Mouse (Mus musculus) urinary bladder, postnatal 25 days (tissue): Measurements from ENCODE around the gene Aldh8a1.

Source experiments
- DNase-seq: peaks from one replicate; pipeline ENCODE4 v3.0.0; 2022; ENCODE audit warnings: low spot score

Gene Aldh8a1

GRCm38 (mm10) chr10:21376682-21377473 lies at the start of gene Aldh8a1:
Aldh8a1 (plus strand) TSS chr10:21377291.
- no peak for DNase-seq

DNA sequence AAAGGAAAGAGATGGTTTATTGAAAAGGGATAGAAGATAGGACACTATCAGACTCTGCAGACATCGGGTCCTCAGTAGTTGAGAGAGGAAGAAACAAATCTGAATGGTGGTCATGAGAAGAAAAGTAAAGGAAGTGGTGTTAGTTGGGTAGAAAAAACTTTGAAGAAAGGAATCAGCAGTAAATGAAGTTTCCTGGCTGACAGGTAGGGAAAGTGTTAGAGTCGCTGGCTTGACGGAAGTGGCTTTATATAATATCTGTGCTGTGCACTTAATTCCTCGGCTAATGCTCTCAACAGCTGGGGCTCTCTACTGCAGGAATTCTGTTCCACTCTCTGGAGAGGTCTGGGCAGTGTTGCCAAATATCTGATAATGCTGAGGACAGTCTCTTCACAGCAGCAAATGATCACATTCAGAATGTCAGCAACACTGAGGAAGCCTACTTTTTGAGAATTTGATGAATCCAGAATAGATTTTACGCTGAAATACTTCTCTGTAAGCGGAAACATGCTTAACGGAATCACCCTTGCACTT lies 49.4 kb upstream of the Aldh8a1 start:
- no peak for DNase-seq

DNA sequence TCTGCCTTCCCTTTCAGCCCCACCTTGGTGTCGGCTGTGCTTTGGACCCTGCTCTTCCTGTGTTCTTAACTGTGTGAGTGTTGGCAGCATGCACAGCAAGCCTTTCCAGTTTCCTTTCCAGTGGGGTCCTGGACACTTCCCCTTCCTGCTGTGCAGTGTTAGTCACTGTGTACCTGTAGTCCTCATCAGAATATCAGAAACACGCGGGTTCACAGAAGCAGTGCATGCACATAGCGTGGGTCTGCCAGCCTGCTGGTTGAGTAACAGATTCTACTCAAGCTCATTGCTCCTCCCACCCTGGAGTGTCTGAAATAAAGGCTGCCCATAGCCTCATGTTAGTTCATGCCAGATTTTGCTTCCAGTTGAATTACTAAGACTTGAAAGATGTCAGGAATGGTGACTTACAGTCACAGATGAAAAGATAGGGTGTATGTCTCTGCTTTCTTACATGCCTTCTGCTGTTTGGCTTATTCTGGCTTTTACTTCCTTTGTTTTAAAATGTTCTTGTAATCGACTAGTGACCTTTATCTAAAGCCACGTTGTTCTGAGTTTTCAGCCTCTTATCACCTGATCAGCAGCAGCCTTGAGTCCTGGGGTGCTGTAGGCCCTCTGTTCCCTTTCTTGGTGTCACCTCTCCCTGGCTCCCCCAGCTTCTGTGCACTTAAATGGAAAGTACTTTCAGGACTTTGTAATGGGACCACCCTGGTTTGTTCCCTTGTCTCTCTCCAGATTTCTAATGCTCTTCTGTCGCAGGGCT lies 42.6 kb upstream of the Aldh8a1 start:
- no peak for DNase-seq

DNA sequence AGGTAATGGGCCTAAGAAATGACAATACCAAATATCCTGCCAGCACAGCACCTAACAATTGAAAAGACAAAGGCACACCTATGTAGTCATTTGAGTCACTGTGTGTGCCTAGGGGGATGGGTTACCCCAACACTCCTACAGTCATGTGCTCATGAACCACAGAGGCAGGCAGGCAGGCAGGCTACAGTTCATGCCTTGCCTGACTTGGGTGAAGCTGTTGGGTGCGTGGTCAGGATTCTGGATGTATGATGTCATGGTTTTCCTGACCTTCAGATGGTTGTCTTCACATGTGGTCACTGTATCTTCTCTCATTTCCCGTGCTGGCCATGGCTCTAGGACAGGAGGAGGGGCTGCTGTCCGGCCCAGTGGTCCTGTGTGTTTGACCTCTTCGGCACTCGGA lies 41.6 kb upstream of the Aldh8a1 start:
- no peak for DNase-seq

- no peak for DNase-seq
Measured at GRCm38 (mm10) chr10:21337191-21337590, 39.9 kb upstream of the Aldh8a1 start.

GRCm38 (mm10) chr10:21341706-21342105 lies 35.4 kb upstream of the Aldh8a1 start:
- no peak for DNase-seq

GRCm38 (mm10) chr10:21342331-21343005 lies 34.6 kb upstream of the Aldh8a1 start:
- no peak for DNase-seq

DNA sequence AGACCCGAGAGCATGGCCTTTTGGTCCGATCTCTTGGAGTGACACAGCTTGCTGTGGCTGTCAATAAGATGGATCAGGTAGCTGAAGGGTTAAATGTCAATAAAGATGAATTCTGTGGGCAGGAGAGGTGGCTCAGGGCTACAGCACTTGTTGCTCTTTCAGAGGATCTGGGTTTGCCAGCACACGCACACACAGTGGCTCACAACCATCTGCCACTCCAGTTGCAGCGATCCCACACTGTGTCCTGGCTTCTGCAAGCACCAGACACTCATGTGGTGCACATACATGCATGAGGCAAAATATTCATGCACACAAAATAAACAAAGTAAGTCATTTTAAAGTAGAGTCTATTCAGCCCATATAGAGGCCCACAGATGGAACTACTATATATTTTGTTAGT lies 29.8 kb upstream of the Aldh8a1 start:
- DNase-seq, result no peak

DNA sequence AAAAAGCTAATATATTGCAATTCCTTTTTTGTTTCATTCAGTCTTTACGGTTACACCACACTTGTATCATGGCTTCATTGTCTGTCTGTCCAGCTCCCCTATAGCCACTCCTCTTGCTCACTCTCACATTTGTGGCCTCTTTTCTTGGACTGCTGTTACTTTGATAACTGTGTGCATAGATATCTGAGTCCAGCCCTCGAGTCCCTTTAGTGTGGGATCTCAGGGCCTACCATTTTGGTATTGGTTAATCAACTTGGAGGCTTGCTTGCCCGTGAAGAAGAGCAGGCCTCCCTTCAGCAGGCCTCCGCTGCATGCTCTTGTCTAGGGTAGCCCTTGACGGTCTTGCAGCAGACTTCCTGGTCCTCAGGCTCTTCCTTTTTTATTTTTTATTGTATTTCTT lies 27.6 kb upstream of the Aldh8a1 start:
- no peak for DNase-seq

GRCm38 (mm10) chr10:21349946-21350345 lies 27.1 kb upstream of the Aldh8a1 start:
- no peak for DNase-seq

DNA sequence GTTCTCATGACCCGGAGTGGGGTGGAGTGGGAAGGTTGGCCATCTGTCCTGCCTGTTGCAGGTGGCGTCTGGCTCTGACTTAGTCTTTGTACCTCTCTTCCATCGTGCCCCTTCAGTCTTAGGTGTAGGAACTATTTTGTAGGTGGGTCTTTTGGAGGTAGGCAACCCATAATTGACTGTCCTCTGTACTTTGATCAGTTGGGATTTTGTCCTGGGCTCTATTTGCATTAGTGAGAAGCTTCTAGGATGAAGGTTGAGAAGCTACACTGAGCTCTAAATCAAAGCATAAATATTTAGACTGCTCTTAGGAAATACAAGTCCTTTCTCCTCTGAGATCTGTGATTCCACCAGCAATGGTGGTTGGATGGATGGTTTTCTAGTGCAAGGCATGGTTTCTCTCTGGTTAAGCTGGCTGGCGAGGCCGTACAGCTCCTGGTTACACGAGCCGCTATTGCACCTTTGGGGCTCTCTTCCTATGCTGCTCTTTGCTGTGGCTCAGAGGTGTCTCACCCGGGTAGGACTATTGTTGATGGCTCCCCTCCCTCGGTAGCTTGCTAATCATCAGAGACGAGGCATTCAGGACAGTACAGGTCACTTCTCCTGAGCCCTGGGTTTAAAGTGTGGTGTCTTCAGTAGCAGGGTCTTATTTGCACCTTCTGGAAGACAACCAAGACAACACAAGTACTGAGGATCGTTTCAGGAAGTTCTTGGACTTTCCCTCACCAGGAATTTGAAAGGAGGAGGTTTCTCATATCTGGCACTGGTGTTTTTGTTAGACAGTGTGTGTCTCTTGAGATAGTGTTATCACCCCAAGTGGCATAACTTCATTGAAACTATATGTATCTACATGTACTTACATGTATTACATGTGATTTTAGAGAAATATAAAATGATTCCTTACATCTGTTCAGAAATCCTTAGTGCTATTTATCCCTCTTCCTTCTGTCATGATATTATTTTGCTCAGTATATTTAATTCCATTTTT lies 26.3 kb upstream of the Aldh8a1 start:
- DNase-seq, result no peak

DNA sequence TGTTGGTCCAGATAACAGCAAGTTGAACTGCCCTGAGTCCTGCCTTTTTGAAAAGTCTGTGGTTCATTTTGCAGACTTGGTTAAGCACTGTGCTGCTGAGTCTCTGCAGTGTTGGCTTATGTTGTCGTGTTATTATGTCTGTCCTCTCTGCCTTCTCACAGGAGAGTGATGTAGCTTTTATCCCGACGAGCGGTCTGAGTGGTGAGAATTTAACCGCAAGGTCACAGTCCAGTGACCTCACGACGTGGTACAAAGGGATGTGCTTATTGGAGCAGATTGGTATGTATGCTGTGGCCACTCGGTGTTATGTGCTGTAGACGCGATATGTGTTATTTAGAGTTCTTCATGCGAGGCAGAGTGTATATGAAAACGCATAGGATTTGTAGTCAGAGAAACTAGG lies 25.3 kb upstream of the Aldh8a1 start:
- no peak for DNase-seq

DNA sequence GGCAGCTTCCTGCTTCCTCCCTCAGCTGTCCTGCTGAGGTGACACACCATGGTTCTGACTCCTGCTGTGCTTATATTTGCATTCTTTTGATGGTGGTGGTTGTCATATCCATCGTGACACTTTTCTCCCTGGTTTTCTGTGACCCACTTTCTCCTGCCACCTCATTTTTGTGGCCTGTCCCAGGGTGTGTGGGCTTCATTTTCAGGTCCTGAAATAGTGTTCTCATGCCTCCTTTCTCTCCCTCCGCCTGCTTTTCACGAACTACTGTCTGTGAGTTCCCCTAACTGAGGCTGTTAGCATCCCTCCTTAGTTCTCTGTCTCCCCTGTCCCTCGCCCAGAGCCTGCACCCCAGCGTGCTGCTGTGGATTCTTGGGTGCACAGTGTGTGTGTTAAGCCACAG lies 23.2 kb upstream of the Aldh8a1 start:
- DNase-seq, result no peak

DNA sequence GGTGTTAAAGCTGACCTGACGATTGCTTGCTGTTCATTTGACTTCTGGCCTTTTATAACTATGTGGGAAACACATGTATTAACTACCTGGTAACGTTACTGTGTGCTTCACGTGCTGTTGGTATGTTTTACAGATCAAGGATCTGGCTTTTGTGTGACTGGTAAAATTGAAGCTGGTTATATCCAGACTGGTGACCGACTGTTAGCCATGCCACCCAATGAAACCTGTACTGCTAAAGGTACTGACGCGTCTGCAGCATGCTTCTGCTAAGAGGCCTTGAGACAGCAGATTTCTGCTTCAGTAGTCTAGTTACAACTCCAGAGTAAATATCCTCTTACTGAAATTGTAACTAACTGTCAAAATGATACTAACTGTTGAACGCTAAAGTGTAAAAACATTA lies 22.6 kb upstream of the Aldh8a1 start:
- DNase-seq, result no peak

DNA sequence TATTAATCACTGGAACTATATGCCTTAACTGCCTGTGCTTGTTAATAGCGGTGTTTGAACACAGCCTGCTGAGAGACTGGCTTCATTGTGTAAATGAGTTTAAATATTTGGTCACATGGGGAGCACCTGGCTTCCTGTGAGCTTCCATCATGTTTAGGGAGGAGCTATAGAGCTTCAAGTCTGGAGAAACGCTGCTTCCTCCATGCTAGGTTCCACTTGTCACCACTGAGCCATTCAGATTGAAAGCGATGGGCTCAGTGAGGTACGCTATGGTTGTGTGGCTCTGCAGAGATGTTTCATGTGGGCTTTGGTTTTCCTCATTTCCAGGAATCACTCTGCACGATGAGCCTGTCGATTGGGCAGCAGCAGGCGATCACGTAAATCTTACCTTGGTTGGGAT lies 19.1 kb upstream of the Aldh8a1 start:
- no peak for DNase-seq

DNA sequence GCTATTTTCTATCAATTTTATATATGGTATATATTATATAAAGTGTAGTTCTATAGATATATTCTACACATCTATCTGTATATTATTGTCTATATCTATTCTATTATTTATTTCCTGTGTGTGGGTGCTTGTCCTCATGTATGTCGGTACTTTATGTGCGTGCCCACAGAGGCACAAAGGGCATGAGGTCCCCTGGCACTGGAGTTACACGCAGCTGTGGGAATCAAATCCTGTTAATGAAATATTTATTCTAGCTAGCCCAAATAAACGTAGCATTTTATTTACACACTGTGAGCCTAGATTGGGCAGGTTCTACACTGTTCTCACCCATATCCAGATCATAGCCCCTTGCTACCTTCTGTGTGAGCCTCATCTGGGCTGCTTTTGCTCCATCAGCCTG lies 18.0 kb upstream of the Aldh8a1 start:
- no peak for DNase-seq

DNA sequence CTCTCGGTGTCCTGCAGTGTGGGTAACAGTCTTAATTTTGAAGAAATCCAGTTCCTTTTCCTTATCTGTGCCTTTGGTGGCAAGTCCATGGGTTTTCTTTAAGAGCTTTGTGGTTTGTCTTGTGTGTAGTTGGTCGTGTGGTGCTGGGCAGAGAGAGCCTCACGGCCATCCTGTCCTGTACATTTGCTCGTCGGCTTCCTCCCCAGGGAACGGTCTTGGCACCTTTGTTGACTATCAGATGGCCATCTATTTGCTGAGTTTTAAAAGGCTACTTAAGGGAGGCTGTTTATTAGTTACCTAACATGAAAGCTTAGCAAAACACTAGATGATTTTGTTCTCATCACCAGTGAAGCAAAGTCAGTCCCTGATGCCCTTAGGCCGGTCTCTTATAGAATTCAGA lies 15.2 kb upstream of the Aldh8a1 start:
- DNase-seq, result no peak

GRCm38 (mm10) chr10:21363297-21363696 lies 13.8 kb upstream of the Aldh8a1 start:
- no peak for DNase-seq

DNA sequence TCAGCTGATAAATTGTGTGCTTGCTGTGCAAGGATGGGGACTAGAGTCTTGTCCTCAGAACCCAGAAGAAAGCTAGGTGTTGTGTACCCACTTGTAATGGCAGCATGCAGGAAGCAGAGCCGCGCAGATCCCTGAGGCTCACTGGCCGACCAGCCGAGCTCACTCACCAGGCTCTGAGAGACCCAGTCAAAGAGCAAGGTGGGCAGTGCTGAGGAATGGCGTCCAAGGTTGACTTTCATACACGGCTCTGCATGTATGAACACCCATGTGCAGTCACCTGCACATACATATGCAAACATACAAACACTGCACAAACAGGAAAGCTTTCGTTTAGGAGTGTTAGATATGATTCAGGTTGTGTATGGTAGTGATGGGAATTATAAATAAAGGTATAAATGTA lies 12.1 kb upstream of the Aldh8a1 start:
- DNase-seq, result no peak

- DNase-seq, result no peak
Measured at GRCm38 (mm10) chr10:21365897-21366296, 11.2 kb upstream of the Aldh8a1 start.

GRCm38 (mm10) chr10:21366471-21366870 lies 10.6 kb upstream of the Aldh8a1 start:
- no peak for DNase-seq

DNA sequence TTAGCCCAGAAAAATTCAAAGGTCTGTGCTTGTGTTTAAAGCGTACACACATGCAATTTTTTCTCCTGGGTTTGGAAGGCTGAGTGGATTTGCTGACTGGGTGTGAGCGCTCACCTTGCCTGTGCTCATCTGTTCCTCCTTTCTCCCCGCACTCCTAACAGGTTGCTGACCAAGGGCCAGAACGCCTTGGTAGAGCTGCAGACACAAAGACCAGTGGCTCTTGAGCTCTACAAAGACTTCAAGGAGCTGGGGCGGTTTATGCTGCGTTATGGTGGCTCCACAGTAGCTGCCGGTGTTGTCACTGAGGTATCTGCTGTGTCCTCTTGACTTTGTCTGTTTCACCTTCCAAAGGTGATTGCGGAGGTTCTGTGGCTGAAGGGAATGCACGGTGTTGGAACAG lies 9.6 kb upstream of the Aldh8a1 start:
- DNase-seq, result no peak
